Mouse (Mus musculus) kidney, embryonic 15.5 days (tissue): ENCODE results near the gene Pde6h. TPM values are rescaled to one million over a fixed set of nuclear protein-coding genes. Genes with fewer than 3 reads are reported as not detected.

Source experiments
- ATAC-seq: fragments of 200-750 bp; cut with Nextera tagmentation; replicated peaks from 2 replicates; pipeline ENCODE4 v1.8.0; 2017; ENCODE audit warnings: moderate TSS enrichment; ENCODE audit not compliant: low FRiP score
- H3K27ac ChIP-seq: fragments of 300-500 bp; sonication (generic); 2 replicates; pipeline ENCODE4 v1.5.1; 2015; ENCODE audit warnings: mild to moderate bottlenecking, inconsistent platforms
- H3K27me3 ChIP-seq: fragments of 300-500 bp; sonication (generic); 2 replicates; pipeline ENCODE4 v1.6.1; 2015; ENCODE audit warnings: inconsistent platforms
- H3K36me3 ChIP-seq: fragments of 300-500 bp; sonication (generic); 2 replicates; pipeline ENCODE4 v1.6.1; 2015; ENCODE audit warnings: inconsistent platforms
- H3K4me1 ChIP-seq: fragments of 300-500 bp; sonication (generic); 2 replicates; pipeline ENCODE4 v1.6.1; 2015; ENCODE audit warnings: inconsistent platforms
- H3K4me2 ChIP-seq: fragments of 300-500 bp; sonication (generic); 2 replicates; pipeline ENCODE4 v1.6.1; 2015; ENCODE audit warnings: moderate library complexity, mild to moderate bottlenecking, inconsistent platforms
- H3K4me3 ChIP-seq: fragments of 300-500 bp; sonication (generic); replicated peaks from 2 replicates; pipeline ENCODE4 v1.5.1; 2015; ENCODE audit warnings: mild to moderate bottlenecking, inconsistent platforms
- H3K9ac ChIP-seq: fragments of 300-500 bp; sonication (generic); 2 replicates; pipeline ENCODE4 v1.6.1; 2015; ENCODE audit warnings: mild to moderate bottlenecking, inconsistent platforms
- H3K9me3 ChIP-seq: fragments of 300-500 bp; sonication (generic); replicated peaks from 2 replicates; pipeline ENCODE4 v1.6.1; 2016; ENCODE audit warnings: inconsistent platforms
- WGBS: fragments of 180-500 bp; shearing (Covaris S2); methylation state at CpG from one replicate; pipeline ENCODE4 v1.1.7; 2015; ENCODE audit warnings: mixed read lengths; 5-methylcytosine and 5-hydroxymethylcytosine counted together
- polyA plus RNA-seq: library from polyadenylated mRNA; unstranded; fragments of >200 nt; fragmentation: Nextera tagmentation; extraction: Ambion mirVana; gene quantifications from 2 replicates; pipeline ENCODE4 v1.2.1, GENCODE M21; 2015

Pde6h gene
- polyA plus RNA-seq, 1 experiment from 2014 or later = 0.40 TPM

DNA sequence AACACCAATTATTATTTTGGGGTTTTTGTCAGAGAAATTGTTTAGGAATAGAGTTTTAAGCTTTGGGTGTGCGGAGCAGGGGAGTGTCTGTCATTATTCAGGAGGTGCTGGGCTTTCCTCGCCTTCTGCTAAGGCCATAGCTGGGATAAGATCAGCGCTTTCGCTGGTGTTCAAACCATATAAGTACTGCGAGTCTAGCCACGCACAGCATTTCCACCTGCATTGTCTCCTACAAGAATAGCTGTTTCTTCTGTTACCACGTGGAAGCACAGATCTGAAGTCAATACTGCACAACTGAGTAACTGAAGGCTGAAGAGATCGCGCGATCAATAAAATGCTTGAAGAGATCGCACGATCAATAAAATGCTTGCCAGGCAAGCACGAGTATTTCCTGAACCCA is 7.6 kb downstream of the Pde6h start:
- Histone ChIP-seq H3K27ac (peak overlapping the region; percentile 69), H3K9ac (no peak overlapping the region), H3K36me3 (no peaks in the 10 kb centered on the region), H3K27me3 (no peaks in the 10 kb centered on the region), H3K4me2 (no peak overlapping the region), H3K4me3 (no peak overlapping the region), H3K9me3 (no peaks in the 10 kb centered on the region), H3K4me1 (peaks cover 11% of the 10 kb centered on the region)
- WGBS = 86% methylated on average over 13 of the region's 13 CpGs
- no peak for ATAC-seq

DNA sequence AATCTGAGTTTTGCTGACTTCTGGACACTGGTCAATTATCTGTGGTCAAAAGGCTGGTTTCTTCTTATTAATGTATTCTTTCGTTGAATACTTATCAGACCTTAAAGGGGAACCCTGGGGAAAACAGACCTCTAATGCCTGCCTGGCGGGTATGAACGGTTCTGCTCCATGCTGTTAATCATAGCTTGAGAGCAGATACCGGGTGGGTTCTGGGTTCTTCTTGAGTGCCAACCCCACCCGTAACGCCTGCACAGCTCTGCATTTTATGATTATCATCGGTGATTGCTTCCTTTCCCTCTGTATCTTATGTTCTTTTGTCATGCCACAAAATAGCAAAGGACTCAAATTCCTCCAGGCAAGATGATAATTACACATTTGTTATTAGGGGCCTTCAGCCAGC is 10.4 kb downstream of the Pde6h start:
- no peak for ATAC-seq
- Histone ChIP-seq H3K4me2 (no peak overlapping the region), H3K4me1 (peaks cover 19% of the 10 kb centered on the region), H3K27ac (no peak overlapping the region), H3K9ac (no peak overlapping the region), H3K4me3 (no peak overlapping the region), H3K9me3 (no peaks in the 10 kb centered on the region), H3K27me3 (no peaks in the 10 kb centered on the region), H3K36me3 (no peaks in the 10 kb centered on the region)
- 85% methylated on average over 7 of the region's 7 CpGs for WGBS

DNA sequence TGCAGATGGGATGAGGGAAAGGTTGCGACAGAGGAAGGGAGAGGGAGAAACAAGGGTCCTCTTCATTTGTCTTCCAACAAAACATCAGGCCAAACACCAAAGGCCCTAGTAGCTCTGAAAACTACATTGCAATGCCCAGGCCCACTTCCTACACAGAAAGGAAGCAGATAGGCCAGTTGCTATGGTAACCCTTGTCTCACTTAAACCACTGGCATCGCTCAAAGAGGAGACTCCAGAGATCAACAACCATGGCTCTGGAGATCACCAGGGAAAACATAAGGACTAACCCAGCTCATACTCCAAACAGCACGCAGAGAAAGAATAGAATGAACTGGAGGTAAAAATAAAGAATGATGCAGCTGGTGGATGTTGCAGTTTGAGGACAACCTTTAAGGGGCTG is 11.6 kb downstream of the Pde6h start:
- ATAC-seq = no peak
- 86% methylated on average over 3 of the region's 3 CpGs for WGBS
- no peaks in the 10 kb centered on the region for H3K36me3 ChIP-seq
- H3K9ac ChIP-seq = no peak overlapping the region
- H3K4me1 ChIP-seq = peaks cover 29% of the 10 kb centered on the region
- H3K27me3 ChIP-seq = no peaks in the 10 kb centered on the region
- no peak overlapping the region for H3K27ac ChIP-seq
- H3K4me2 ChIP-seq = no peak overlapping the region
- no peak overlapping the region for H3K4me3 ChIP-seq
- no peaks in the 10 kb centered on the region for H3K9me3 ChIP-seq

DNA sequence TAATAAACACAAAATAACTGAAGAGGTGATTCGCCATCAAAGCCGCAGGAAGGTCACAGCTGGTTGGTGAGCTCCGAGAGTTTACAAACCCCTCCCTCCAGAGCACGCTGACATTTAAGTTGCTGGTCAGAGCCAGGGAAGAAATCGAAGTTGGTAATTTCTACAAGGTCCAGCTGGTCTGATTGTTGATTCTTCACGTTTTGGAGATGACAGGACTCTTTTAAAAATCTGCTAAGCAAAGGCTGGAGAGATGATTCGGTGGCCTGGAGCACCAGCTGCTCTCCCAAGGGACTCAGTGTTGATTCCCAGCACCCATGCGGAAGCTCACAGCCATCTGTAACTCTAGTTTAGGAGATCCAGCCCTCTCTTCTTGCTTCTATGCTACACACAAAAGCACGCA is 12.7 kb downstream of the Pde6h start:
- Histone ChIP-seq H3K27me3 (no peaks in the 10 kb centered on the region), H3K9me3 (no peaks in the 10 kb centered on the region), H3K4me1 (peaks cover 29% of the 10 kb centered on the region), H3K4me2 (no peak overlapping the region), H3K36me3 (no peaks in the 10 kb centered on the region), H3K27ac (no peak overlapping the region), H3K9ac (no peak overlapping the region), H3K4me3 (no peak overlapping the region)
- WGBS = 78% methylated on average over 9 of the region's 9 CpGs
- ATAC-seq = no peak

DNA sequence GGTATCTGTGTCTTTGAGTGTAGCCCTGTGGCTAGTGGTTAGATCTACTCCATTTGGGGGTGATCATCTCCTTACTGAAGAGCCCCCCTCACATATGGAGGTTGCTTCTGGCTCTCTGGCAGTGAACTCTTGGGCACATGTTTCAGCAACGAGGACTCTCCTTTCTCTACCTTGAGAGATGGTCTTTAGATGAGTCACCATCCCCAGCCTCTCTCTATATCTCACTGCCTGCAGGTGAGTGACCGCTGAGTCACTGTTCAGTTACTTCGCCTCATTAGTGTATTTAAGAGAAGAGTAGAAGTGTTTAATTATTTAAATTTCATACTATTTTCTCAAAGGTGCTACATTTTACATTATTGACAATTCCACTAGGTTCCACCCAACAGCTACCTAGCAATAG is 13.5 kb downstream of the Pde6h start:
- Histone ChIP-seq H3K4me2 (no peak overlapping the region), H3K36me3 (no peaks in the 10 kb centered on the region), H3K9ac (no peak overlapping the region), H3K27ac (no peak overlapping the region), H3K9me3 (no peaks in the 10 kb centered on the region), H3K27me3 (no peaks in the 10 kb centered on the region), H3K4me3 (no peak overlapping the region), H3K4me1 (peaks cover 35% of the 10 kb centered on the region)
- no peak for ATAC-seq
- WGBS = 84% methylated on average over 3 of the region's 3 CpGs

DNA sequence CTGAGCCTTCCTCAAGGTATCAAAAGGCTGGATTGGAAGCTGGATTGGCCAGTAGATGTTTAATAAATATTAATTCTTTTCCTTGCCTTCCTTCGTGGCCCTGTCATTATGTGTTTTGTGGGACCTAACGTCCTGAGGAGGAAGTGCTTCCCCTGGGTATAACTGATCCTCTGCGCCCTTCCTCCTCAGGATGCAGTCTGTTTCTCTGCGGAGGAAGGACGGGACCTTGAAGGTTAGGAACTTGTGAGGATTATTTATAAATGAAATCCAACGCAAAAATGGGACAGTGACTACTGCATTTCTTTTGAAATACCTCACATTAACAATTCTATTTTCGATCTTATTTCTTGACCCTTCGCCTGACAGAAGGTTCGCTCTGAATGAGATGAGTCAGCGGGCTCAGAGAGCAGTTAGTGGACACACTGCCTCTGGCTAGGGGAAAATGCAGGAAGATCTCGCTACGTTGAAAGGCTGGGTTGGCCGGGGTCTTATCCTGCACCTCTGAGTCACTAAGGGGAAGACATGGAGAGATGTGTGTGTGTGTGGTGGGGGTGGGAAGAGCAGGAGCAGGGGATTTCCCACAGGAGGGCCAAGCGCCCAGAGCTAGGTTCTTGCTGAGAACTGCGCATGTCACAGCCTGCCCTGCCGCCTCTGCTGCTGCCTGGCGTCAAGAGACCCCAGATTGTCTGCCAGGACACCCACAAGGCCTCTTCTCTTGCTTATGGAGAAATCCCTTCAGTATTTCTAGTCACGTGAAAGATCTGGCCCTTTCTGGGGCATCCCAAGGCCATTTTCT is 14.9 kb downstream of the Pde6h start:
- H3K9ac ChIP-seq = no peak overlapping the region
- no peak overlapping the region for H3K4me2 ChIP-seq
- H3K9me3 ChIP-seq = no peaks in the 10 kb centered on the region
- WGBS = 77% methylated on average over 18 of the region's 18 CpGs
- no peak for ATAC-seq
- no peak overlapping the region for H3K4me3 ChIP-seq
- H3K27ac ChIP-seq = peak overlapping the region; percentile 76
- H3K36me3 ChIP-seq = no peaks in the 10 kb centered on the region
- H3K27me3 ChIP-seq = no peaks in the 10 kb centered on the region
- peaks cover 35% of the 10 kb centered on the region for H3K4me1 ChIP-seq

DNA sequence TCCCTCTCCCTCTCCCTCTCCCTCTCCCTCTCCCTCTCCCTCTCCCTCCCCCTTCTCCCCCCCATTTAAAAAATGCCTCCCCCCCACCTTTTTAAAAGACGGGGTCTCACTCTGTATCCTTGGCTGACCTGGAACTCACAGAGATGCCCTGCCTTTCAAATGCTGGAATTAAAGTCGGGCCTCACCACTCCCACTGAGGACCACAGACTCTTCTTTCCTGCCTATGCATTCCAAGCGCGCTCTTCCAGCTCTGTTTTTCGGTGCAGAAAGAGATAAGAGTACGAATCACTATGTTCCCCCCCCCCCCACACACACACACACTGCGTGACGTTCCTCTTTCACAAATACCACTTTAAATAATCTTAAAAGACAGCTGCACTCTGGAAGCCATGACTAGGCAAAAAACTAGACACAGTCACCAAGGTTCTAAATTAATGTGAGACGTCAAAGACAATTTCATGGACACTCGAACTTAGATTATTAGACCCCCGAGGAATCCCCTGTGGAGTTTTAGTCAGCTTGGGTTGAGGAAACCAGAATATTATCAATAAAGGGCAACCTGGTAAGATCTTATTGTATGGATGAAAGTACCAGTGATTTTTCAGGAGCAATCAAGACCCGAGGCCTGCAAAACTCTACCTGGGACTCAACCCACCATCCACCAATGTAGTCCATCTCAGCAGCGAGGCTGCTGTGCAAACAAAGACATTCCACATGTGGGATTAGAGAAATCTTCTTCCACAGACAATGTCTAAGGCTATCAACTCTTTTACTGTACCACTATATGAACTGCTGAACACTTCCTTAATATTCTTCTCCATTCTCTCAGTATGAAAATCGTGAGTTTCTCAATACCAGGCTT is 15.9 kb downstream of the Pde6h start:
- Histone ChIP-seq H3K27ac (peak overlapping the region; percentile 95), H3K4me2 (no peak overlapping the region), H3K9me3 (no peaks in the 10 kb centered on the region), H3K36me3 (no peaks in the 10 kb centered on the region), H3K4me3 (no peak overlapping the region), H3K9ac (no peak overlapping the region), H3K27me3 (no peaks in the 10 kb centered on the region), H3K4me1 (peaks cover 35% of the 10 kb centered on the region)
- ATAC-seq = no peak
- 76% methylated on average over 14 of the region's 14 CpGs for WGBS

DNA sequence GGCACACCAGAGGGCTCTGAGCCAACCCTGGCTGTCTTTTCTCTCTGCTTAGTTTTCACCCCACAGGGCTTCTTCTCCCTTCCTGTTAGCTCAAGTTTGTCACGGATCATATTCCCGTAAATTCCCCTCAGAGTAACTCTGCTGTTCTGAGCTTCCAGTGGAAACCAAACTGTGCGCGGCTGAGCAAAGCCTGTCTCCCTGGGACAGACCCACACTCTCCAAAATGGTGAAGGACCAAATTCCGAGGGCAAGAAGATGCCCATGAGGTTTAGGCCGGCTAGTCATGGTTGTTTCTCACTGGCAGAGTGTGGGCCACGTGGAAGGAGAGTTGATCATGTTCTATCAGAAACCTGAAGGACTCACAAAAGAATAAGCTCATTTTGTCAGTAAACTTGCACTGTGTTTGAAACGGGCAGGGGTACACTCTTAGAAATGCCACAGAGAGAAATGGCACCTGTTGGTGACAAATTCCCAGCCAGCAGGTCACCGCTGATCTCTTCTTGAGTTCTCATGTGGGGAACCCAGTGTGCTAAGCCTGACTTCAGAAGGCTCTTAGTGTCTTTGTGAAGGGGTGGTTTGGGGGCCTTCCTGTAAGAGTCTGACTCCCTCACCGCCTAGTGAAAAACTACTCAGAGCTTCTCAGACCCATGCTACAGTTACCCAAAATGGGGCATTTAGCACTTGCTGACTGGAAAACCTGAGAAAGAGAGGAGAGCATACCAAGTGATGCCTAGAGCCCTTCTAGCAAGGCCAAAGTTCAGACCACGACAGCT is 16.7 kb downstream of the Pde6h start:
- H3K9me3 ChIP-seq = no peaks in the 10 kb centered on the region
- H3K36me3 ChIP-seq = no peaks in the 10 kb centered on the region
- WGBS = 67% methylated on average over 11 of the region's 11 CpGs
- peaks cover 35% of the 10 kb centered on the region for H3K4me1 ChIP-seq
- H3K4me3 ChIP-seq = peak overlapping the region; percentile 21
- ATAC-seq = 0 out of 2 replicates have a peak, but pooled peaks have one; percentile 29
- peak overlapping the region; percentile 95 for H3K27ac ChIP-seq
- H3K27me3 ChIP-seq = no peaks in the 10 kb centered on the region
- H3K4me2 ChIP-seq = peak overlapping the region; percentile 41
- no peak overlapping the region for H3K9ac ChIP-seq

DNA sequence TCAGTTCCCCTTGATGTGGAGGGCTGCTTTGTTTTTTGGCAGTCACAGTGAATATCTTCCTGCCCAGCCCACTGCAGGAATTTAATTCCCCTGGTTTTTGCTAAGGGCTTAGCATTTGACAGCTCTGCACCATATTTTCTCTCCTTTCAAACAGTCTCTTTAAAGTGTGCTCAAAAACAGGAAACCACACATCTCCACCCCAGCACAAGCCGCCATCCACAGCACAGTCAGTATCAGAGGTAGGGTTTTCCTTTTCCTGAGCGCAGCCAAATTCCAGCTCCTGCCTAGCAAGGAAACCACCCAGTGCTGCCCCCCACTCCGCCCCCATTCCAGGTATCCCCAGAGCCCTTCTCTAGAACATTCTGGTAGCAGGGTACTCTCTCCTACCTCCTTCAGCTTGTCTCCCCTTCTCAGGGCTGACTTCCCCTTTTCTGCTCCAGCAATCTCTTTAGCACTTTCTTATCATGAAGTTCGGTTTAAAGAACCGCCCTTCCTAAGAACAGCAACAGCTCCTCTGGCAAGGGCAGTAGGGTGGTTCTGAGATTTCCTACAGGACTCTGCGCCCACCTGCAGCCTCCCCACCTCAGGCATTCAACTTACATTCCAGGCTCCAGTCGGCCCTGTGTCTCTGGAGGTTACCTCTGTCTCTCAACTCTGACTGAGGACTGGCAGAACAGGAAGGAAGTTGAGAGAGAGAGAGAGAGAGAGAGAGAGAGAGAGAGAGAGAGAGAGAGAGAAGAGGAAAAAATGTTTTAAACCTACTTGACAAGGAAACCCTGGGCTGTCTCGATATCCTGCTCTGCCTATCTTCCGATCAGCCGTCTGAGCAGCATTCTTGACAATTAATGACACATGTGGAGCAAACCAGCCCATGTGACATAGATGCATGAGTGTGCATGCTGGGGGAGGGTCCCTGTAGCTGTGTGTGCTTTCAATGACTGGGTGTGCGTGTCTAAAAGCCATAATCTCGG is 17.7 kb downstream of the Pde6h start, which contains the start of gene Arhgdib:
Gene Arhgdib, minus strand, starts transcription at position 849 of the 971 bp plus-strand sequence.
- H3K4me3 ChIP-seq = peak within 1 kb of the TSS; percentile 21
- WGBS = 33% methylated on average over 12 of the region's 12 CpGs
- H3K27ac ChIP-seq = peak within 1 kb of the TSS; percentile 95
- H3K9me3 ChIP-seq = no peaks in the 10 kb centered on the region
- H3K9ac ChIP-seq = peak within 1 kb of the TSS; percentile 41
- ATAC-seq = peak; percentile 61
- H3K4me1 ChIP-seq = peaks cover 36% of the 10 kb centered on the region
- H3K27me3 ChIP-seq = no peaks in the 10 kb centered on the region
- H3K4me2 ChIP-seq = peak within 1 kb of the TSS; percentile 41
- H3K36me3 ChIP-seq = no peaks in the 10 kb centered on the region

DNA sequence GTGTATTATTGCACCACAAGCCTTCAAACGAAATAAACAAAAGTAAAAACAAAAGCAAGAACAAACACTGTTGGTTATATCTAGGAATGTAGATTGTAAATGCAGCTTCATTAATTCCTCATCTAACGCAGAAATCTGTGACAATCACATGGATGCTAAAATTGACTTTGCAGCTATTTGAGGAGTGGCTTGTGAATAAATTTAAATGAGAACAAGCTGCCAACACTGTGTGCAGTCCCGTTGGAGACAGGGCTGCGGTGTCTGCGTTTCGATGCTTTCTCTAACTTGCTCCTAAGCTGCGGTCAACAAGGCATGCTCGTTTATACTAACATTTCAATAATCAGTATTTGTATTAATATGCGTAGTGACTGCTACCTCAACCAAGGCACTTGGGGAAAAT is 18.6 kb downstream of the Pde6h start:
- no peak overlapping the region for H3K27ac ChIP-seq
- no peaks in the 10 kb centered on the region for H3K9me3 ChIP-seq
- no peak overlapping the region for H3K4me3 ChIP-seq
- no peaks in the 10 kb centered on the region for H3K27me3 ChIP-seq
- H3K9ac ChIP-seq = no peak overlapping the region
- no peak overlapping the region for H3K4me2 ChIP-seq
- 80% methylated on average over 9 of the region's 9 CpGs for WGBS
- ATAC-seq = no peak
- H3K36me3 ChIP-seq = no peaks in the 10 kb centered on the region
- H3K4me1 ChIP-seq = peaks cover 43% of the 10 kb centered on the region

DNA sequence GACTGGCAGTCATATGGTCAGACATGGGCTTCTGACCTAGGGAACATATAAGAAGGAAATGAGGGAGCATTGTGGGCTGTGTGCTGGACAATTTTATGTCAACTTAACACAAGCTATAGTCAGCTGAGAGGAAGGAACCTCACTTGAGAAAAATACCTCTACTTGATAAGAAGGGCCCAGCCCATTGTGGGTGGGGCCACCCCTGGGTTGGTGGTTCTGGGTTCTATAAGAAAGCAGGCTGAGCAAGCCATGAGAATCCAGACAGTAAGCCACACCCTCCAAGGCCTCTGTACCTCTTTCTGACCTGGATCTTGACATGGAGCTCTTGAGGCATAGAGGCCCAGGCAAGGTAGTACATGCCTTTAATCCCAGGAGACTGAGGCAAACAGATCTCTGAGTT is 19.8 kb downstream of the Pde6h start:
- no peaks in the 10 kb centered on the region for H3K36me3 ChIP-seq

More for the DNA sequence above, 19.8 kb downstream of the Pde6h start:
- no peak overlapping the region for H3K4me3 ChIP-seq
- H3K27me3 ChIP-seq = no peaks in the 10 kb centered on the region
- no peaks in the 10 kb centered on the region for H3K9me3 ChIP-seq
- ATAC-seq = no peak
- no peak overlapping the region for H3K4me2 ChIP-seq
- H3K4me1 ChIP-seq = peaks cover 40% of the 10 kb centered on the region
- no peak overlapping the region for H3K9ac ChIP-seq
- no peak overlapping the region for H3K27ac ChIP-seq
